Mouse (Mus musculus): ENCODE results near the gene Ddx5. TPM values are rescaled to one million over a fixed set of nuclear protein-coding genes. Genes with fewer than 3 reads are reported as not detected.
"Not testable (repeated sequence)": the region's sequence is repeated elsewhere in the genome, so short reads cannot be mapped to it uniquely, and the experiment has no call there.

Gene Ddx5
- total RNA-seq, 1 experiment from 2014 or later, result 926 TPM

DNA sequence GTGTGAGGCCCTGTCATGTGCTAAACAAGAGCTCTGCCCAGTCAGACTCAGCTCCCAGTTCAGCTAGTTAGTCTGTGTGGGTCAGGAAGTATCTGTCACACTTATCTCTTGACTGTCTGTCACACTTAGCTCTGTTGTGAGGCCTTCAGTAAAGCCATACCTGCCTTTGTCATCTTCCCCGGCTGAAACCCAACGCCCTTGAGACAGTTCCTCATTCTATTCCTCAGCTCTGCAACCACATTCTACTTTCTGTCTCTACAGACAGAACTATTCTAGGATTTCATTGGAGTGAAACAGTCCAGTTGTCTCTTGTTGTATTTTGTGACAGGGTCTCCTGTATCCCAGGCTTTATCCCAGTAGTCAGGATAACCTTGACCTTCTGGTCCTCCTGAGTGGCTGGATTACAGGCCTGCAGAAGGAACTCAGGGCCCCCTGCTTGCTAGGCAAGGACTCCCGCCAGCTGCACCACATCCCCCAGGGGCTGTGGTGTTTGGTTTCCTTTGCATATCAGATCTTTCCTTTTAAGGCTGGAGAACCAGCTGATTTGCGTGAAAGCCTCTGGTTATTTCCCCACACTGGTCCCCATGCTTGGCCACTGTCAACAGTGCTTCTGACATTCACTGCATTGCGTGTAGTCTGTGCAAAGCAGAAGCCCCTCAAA lies 26.7 kb downstream of the Ddx5 start:
- DNase-seq, result no peak

DNA sequence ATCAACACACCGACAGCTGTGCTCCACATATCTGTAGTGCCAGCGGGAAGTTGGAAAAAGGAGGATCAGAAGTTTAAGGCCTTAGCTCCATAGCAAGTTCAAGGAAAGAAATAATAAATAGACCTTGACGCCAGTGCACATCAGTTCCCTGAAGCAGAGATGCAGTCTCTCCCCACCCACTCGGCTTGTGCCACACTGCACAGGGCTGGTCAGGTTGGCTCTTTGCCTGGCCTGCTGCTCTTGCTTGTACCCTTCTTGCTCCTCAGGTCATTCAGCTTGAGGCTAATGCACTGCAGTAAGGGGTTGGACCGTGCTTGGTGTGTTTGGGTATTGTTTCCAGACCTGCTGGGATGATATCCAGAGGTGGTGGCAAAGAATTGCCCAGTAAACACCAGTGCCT lies 28.5 kb downstream of the Ddx5 start:
- no peak for DNase-seq

DNA sequence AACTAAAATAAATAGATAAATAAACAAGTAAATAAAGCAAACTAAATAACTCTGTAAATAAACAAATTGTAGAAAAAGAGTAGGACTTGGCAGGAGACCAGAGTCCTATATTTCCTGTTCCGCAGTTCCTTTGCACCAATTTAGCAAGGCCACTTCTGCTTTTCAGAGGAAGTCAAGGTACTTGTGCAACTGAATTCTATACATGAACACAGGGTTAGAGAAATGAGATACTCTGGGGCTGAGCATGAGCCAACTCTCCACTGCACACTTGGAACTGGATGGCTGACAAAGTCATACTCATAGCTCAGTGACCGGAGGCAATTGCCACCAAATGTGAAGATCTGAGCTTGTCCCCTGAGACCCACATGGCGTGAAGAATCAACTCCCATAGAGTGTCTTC lies 30.0 kb downstream of the Ddx5 start:
- no peak for DNase-seq

DNA sequence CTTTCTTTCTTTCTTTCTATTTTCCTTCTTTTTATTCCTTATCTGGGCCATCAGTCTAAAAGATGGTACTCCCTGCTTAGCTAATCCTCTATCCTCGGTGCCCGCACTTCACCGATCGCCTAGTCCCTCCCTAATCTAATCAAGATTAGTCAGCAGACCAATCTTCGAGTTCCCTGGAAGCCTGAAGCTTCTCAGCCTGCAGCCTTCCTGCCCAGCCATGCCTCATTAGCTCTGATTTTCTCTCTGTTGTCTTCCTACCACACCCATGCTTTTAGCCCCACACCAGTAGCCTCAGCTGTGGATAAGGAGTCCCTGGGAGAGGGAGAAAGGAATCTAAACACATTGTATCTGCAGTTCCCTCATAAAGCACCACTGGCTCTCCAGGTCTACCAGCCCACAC lies 33.4 kb downstream of the Ddx5 start:
- DNase-seq, result no peak

DNA sequence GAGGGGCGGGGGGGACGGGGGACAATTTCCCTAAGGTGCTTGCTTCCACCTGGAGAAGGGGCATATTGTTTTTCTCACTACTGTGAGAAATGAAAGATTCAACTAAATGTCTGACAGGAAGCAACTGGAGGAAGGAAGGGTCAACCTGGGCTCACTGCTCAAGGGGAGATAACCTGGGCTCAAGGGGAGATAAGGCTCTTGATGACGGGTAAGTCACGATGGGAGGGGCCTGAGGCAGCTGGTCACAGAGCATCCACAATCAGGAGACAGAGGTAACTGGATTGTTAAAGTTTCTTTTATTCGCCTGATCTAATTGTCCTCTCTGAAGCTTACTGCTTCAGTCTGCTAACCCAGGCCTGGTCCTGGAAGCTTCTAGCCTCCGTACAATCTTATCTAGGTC lies 35.7 kb downstream of the Ddx5 start:
- DNase-seq, result no peak

DNA sequence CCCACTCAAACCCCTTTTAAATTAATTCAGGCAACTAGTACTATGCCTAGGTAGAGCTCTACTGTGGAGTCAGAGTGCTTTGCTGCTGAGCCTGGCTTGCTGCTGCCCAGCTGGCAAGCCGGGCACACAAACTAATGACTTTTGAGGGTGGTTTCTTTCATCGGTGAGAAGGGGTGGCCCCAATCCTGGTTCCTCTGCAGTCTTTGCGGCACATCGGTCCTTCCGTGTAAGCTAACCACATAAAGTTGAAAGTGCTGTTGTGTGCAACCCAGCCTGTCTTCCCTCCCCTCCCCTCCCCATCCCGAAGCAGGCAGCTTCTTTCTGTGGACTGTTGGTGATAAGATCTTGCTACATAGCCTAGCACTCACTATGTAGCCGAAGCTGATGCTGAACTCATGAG lies 36.9 kb downstream of the Ddx5 start:
- no peak for DNase-seq

DNA sequence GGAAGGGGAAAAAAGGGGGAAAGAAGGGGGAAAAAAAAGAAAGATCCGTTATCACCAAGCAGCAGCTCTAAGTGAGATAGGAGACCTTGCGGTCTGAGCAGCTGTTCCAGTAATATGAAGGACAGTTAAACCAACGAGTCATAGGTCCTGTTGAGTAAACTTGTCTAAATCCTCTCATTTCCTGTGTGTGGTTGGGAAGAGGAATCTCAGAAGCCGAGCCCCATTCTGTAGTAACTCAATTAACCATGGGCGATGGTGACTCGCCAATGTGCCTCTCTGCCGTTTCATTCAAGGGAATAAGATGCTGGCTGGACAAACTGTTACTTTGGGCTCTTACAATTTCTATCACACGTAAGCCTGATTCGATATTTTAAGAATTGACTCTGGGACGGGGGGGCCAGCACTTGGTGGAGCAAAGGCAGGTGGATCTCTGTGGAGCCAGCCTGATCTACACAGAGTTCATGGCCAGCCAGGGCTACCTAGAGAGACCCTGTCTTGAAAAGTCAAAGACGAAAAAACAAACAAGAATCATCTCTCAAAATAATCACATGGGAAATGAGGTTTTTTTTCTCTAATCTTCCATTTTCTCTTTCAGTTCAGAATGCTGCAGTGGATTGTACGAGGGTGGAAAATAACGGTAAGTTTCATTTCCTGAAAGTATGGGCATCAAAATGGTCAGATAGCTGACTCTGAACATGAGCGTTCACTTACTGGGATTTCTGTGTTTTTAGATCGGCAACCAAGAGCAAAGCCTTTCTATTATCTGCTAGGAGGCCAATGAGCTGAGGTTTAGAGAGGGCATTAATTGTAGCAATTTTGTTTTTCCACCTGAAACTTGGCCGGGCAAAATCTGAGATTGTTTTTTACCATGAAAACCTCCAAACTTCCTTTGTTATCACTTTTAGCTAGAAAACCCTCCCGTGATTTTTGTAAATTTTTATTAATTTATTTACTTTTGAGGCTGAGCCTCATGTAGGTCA lies 37.7 kb downstream of the Ddx5 start, which contains the start of gene Milr1:
Gene Milr1, plus strand, starts transcription at position 188 of the 980 bp plus-strand sequence.
- no peak for DNase-seq

DNA sequence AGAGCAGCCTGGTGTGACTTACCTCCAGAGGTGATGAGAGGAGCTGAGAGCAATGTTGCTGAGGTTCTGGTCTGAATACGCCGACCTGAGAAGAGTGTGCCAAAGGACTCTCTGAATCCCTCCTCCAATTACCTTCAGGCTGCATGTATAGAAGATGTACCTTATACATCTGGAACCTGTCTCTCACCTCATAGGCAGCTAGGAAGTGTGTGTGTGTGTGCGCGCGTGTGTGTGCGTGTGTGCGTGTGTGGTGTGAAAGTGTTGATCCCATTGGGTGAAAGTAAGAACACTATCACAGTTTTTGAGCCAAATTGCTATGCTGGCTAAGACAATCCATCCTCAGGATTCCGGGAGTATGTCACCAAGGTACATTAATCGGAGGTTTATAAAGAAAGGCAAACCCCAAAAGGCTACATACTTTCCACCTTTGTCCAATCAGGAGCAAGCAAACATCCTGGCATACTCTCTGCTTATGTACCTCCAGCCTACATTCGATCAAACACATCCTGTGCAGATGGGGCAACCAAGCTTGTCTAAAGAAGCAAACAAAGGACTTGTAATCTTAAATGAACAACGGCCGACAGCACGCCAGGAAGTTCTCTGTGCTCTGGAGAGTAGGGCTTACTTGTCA lies 38.7 kb downstream of the Ddx5 start, which contains the start of gene Pecam1:
Gene Pecam1, minus strand, starts transcription at position 508 of the 631 bp plus-strand sequence.
- DNase-seq, result no peak

DNA sequence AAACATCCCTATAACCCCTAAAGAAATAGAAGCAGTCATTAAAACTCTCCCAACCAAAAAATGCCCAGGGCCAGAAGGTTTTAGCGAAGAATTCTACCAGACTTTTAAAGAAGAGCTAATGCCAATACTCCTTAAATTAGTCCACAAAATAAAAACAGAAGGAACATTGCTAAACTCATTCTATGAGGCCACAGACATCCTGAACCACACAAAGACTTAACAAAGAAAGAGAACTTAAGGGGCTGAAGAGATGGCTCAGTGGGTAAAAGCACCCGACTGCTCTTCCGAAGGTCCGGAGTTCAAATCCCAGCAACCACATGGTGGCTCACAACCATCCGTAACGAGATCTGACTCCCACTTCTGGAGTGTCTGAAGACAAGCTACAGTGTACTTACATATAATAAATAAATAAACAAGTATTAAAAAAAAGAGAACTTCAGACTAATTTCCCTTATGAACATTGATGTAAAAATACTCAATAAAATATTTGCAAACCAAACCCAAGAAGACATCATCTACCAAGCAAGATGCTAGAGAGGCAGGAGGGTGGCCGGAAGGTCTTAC lies 39.3 kb downstream of the Ddx5 start:
- not testable (repeated sequence) for DNase-seq

DNA sequence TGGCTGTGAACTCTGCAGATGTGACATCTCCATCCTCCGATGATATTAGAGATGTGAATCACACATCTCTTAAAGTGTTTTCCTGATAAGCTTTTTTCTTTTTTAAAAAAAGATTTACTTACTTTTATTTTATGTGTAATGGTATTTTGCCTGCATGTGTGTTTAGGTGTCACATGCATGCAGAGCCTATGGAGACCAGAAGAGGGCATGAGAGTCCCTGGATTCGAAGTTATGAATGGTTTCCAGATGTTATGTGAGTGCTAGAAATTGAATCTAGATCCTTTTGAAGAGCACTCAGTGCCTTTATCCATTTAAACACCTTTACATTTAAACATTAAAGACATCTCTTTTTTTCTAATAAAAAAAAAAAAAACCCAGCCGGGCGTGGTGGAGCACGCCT lies 44.0 kb downstream of the Ddx5 start:
- DNase-seq, result no peak

DNA sequence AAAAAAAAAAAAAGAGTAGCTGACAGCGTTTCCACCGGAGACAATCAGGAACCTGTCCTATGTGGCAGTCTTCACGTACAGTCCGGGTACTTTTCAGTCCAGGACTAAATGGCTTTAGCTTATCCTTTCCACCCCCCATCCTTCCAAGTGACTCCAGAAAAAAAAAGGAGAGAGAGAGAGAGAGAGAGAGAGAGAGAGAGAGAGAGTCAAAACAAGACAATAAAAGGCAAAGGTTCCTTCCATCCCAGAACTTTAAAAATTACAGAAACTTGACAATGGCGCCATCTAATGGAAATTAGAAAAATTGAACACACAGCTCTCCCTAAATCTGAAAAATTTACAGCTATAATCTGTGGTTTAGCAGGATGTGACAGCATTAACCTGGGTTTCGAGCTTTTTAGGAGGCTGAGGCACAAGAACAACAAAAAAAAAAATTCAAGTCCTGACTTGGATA lies 46.6 kb downstream of the Ddx5 start:
- no peak for DNase-seq

DNA sequence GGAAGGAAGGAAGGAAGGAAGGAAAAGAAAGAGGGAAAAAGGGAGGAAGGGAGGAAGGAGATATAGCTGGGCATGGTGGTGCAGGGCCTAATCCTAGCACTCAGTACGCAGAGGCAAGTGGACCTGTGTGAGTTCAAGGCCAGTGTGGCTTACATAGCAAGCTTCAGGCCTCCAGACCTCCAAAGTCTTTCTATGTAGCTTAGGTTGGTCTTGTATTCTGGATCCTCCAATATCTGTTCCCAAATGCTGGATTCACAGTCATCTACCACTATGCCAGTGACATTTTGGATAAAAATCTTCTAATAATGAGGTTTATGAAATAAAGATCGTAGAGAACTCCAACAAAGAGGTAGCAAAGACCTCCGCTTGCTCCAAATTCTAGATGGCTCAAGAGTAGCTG lies 47.2 kb downstream of the Ddx5 start:
- no peak for DNase-seq

DNA sequence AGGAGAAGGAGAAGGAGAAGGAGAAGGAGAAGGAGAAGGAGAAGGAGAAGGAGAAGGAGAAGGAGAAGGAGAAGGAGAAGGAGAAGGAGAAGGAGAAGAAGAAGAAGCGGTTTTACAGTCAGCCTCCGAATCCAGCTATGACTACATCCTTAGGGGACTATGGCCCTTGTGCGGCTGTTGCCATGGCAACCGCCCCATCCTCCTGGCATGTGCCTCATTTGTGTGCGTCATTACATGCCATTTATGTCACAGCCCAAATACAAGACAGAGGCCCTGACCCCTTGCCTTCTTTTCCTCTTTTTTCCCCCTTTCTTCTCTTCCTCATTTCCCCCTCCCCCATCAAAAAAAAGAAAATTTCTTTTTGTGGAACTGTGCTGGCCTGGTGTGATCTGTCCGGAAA lies 47.8 kb downstream of the Ddx5 start:
- DNase-seq, result no peak

DNA sequence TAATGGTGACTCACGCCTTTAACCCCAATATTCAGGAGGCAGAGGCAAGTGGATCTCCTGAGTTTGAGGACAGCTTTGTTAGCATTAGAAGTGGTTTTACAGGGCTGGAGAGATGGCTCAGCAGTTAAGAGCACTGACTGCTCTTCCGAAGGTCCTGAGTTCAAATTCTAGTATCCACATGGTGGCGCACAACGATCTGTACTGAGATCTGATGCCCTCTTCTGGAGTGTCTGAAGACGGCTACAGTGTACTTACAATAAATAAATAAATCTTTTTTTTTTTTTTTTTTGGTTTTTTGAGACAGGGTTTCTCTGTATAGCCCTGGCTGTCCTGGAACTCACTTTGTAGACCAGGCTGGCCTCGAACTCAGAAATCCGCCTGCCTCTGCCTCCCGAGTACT lies 48.3 kb downstream of the Ddx5 start:
- DNase-seq, result not testable (repeated sequence)

DNA sequence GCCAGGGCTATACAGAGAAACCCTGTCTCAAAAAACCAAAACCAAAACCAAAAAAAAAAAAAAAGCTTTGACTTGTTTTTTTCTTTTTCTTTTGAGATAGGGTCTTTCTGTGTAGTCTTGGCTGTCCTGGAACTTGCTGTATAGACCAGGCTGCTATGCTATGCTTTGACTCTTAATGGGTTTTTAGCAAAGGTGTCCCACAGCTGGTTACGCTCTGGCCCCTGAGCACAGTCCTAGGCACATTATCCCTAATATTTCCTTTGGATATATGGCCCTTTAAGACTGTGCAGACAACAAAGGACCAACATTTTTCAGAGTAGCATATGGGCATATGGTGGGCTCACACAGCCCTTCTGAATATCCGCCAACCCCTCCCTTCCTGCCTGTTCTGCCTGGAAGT lies 49.9 kb downstream of the Ddx5 start:
- no peak for DNase-seq

DNA sequence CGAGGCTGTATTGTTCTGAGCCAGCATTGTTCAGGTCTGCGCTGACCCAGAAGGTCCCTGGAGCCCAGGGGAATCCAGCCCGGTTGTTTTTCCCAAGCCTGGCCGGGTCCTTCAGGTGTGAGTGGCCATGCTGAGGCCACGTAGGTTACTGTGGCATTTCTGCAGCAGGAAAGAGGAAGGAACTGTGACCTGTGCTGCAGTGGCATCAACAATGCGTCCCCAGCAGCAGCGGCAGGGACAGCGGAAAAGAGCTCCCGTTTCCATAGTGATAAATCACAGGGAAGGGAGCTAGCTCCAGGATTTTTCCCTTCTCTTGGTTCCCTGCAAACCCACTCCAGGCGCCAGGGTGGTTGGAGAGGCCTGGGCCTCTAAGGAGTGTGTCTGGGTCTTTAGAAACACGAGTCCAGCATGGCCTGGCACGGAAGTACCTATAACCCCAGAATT lies 51.8 kb downstream of the Ddx5 start:
- DNase-seq, result peak; percentile 25

DNA sequence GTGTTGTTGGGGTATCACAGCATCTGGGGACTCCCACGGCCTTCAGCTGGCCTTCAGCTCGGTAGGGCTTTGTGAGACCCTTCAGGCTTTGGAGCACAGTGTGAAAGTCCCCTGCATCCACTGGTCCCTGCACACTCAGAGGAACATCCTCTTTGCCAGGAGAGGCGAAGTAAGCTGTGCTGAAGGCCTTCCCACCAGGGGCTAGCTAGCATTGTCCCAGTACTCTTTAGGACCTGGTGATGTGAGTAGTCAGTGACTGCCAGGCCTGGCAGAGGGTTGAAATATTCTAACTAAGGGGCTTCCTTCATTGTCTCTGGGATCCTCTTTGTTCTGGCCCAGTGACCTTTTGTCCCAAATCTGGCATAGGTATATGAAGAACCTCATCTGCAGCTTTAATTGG lies 52.4 kb downstream of the Ddx5 start:
- no peak for DNase-seq

DNA sequence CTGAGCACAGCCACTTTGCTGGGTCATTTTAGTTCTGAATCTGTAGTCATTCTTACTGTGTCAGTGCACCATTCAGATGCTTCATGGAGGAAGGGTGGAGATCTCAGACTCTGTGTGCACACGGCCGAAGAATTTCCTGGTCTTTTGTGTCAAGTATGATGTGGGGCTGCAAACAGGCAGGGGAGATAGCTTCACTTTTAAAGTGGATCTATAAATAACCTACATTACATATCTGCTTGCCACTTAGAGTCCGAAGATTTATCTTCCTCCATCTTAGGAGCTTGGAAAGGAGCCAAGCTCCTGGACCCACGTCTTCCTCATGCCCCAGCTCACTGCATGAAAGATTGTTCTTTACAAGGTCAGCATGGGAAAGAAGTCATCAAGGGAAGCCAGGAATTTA lies 58.3 kb downstream of the Ddx5 start:
- DNase-seq, result no peak
